Mouse (Mus musculus) embryo, embryonic 10.5 days (tissue): ENCODE measurements around the gene Bbc3.
"Not testable (repeated sequence)": the region's sequence is repeated elsewhere in the genome, so short reads cannot be mapped to it uniquely, and the experiment has no call there.

Experiments
- DNase-seq: peaks from one replicate; pipeline ENCODE4 v3.0.0-alpha.2; 2015; ENCODE audit warnings: low spot score

Gene Bbc3

GRCm38 (mm10) chr7:16294837-16295236 is 13.4 kb upstream of the Bbc3 start:
- DNase-seq: peak; percentile 96

GRCm38 (mm10) chr7:16295321-16295900 is 12.8 kb upstream of the Bbc3 start:
- peak; percentile 82 for DNase-seq

GRCm38 (mm10) chr7:16296146-16296545 is 12.0 kb upstream of the Bbc3 start:
- no peak for DNase-seq

GRCm38 (mm10) chr7:16296766-16297390 is 11.3 kb upstream of the Bbc3 start:
- DNase-seq: peak; percentile 91

- no peak for DNase-seq
Measured at GRCm38 (mm10) chr7:16297616-16298015, 10.6 kb upstream of the Bbc3 start.

- DNase-seq: no peak
Measured at GRCm38 (mm10) chr7:16298927-16299326, 9.3 kb upstream of the Bbc3 start.

GRCm38 (mm10) chr7:16299419-16300035 is 8.7 kb upstream of the Bbc3 start:
- DNase-seq: peak; percentile 92

GRCm38 (mm10) chr7:16307141-16307540 is 1.1 kb upstream of the Bbc3 start:
- DNase-seq: not testable (repeated sequence)

GRCm38 (mm10) chr7:16308555-16309317 is 543 bp downstream of the Bbc3 start:
- DNase-seq: peak; percentile 22

GRCm38 (mm10) chr7:16309318-16310019 is 1.3 kb downstream of the Bbc3 start:
- DNase-seq: peak; percentile 78

GRCm38 (mm10) chr7:16310020-16310520 is 1.9 kb downstream of the Bbc3 start:
- peak; percentile 80 for DNase-seq

GRCm38 (mm10) chr7:16310521-16311452 is 2.6 kb downstream of the Bbc3 start:
- peak; percentile 55 for DNase-seq

- DNase-seq: peak; percentile 60
Measured at GRCm38 (mm10) chr7:16311453-16312004, 3.3 kb downstream of the Bbc3 start.

GRCm38 (mm10) chr7:16312011-16312671 is 3.9 kb downstream of the Bbc3 start:
- no peak for DNase-seq

GRCm38 (mm10) chr7:16312672-16313311 is 4.6 kb downstream of the Bbc3 start:
- peak; percentile 97 for DNase-seq

GRCm38 (mm10) chr7:16313481-16314220 is 5.5 kb downstream of the Bbc3 start:
- DNase-seq: peak; percentile 84

- DNase-seq: no peak
Measured at GRCm38 (mm10) chr7:16314221-16314775, 6.1 kb downstream of the Bbc3 start.

- DNase-seq: no peak
Measured at GRCm38 (mm10) chr7:16315222-16315759, 7.1 kb downstream of the Bbc3 start.
